Mouse (Mus musculus) thymus, adult 18-20 months (tissue): ENCODE measurements at regions not wholly inside any gene's neighbourhood (a gene's known extent, or its start where the extent isn't known, plus 50 kb on each side); places are given as distances from the start of the nearest gene placed in this dataset.

Source experiments
- DNase-seq, 2 experiments: peaks; one replicate each; pipeline ENCODE4 v3.0.0; 2022; ENCODE audit warnings: mixed read lengths in 2 of 2

DNA sequence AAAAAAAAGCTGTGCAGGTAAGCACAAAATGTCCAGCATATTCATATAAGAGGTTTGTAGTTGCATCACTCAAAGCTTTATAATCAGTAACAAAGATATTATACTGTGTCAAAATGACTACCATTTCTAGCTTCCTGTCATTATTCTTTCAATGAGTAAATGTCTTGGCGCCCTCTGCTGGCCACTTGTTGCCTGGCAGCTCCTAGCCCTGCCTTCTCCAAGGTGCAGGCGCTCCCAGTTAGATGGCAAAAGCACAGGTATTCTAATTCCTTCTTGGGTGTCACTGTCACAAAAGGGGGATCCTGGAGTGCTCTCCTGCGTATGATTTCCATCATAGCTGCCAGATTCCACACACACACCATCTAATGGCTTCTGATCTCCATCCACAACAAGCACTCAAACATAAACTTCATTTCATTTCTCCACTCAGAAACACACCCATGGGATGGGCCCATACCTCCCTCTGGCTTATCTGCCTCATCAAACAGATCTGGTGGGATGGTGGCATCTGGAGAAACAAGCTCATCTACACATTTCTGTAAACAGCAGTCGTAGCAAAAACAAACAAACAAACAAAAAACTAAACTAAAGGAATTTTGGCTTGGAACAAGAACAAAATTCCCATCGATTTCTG is 49.9 kb upstream of the Paip1 start:
- DNase-seq = peak; percentile 44 to 45
